ENCODE assay signal across 15 mouse cellular contexts in genomic region chr16:17052087-17052486, GRCm38 (mm10). TPM values are rescaled to one million over a fixed set of nuclear protein-coding genes. Genes with fewer than 3 reads are reported as not detected.
DNase-seq lines count a peak whose midpoint lies in the region; ATAC-seq and TF ChIP-seq lines count a peak whose summit lies in the region.
"Had no signal": no experiment of that assay in that cellular context is flagged by ENCODE, and none has a peak within 500 bp of the region (broad histone marks: within the 10 kb centered on the region; RNA-seq: fewer than 3 reads in every experiment).

No protein-coding gene starts in this region.

- TF ChIP-seq POLR2A in limb, embryonic 14.5 days (IDR thresholded peaks at IDR 0.05; ENCODE audit: borderline replicate concordance, extremely low read depth, insufficient read depth, insufficient read length) = no peak

- peak; percentile 40; the same call in 1 of the 2 replicates for ATAC-seq in intestine, embryonic 14.5 days (replicated peaks; ENCODE audit: low FRiP score, low TSS enrichment, low read depth)
- ATAC-seq in intestine, postnatal 0 days = no peak
- 0 out of 2 replicates have a peak, but pooled peaks have one; percentile 31 for ATAC-seq in lung, embryonic 15.5 days (ENCODE audit: borderline replicate concordance, extremely low read depth, low FRiP score, low TSS enrichment)
- ATAC-seq in limb, embryonic 14.5 days (ENCODE audit: low FRiP score, low read depth) = 0 out of 2 replicates have a peak, but pooled peaks have one; percentile 16
- ATAC-seq: hindbrain, postnatal 0 days had no signal

- intact Hi-C loops in left cerebral cortex, postnatal 36 days (cut with DNase I) = no loop called here

- TF ChIP-seq CTCF in intestine, postnatal 0 days (IDR thresholded peaks at IDR 0.05; ENCODE audit: low read depth) = no peak

- no peak overlapping the region for H3K27ac ChIP-seq in intestine, embryonic 14.5 days (ENCODE audit: low read depth)
- no peak overlapping the region for H3K27ac ChIP-seq in intestine, postnatal 0 days (ENCODE audit: low read depth, low read length)
- H3K27ac ChIP-seq in lung, embryonic 15.5 days = no peak overlapping the region
- no peak overlapping the region for H3K27ac ChIP-seq in limb, embryonic 14.5 days (replicated peaks; ENCODE audit: low read depth, low read length)
- H3K27ac ChIP-seq: hindbrain, postnatal 0 days; limb, embryonic 15.5 days had no signal

- 78% methylated on average over 7 of the region's 7 CpGs for WGBS in intestine, embryonic 14.5 days
- WGBS in intestine, postnatal 0 days = 79% methylated on average over 7 of the region's 7 CpGs
- WGBS in lung, embryonic 15.5 days = 65% methylated on average over 7 of the region's 7 CpGs
- 84% methylated on average over 7 of the region's 7 CpGs for WGBS in limb, embryonic 14.5 days

- DNase-seq in intestine, embryonic 14.5 days (ENCODE audit: low spot score) = no peak
- no peak for DNase-seq in lung, postnatal 10 days
- peak; percentile 28 for DNase-seq in R1 (ENCODE audit: low read depth, low spot score)
- DNase-seq in limb, embryonic 14.5 days (ENCODE audit: low spot score) = no peak
- DNase-seq in left cerebral cortex, postnatal 36 days (ENCODE audit: low spot score in 2 of 2) = no peak
- DNase-seq: cerebellum, adult 9-10 months; kidney, postnatal 10 days; lung, embryonic 14.5 days; spleen, adult 18-20 months; thymus, adult 2 months had no signal

- no peaks in the 10 kb centered on the region for H3K9me3 ChIP-seq in intestine, embryonic 14.5 days (ENCODE audit: control insufficient read depth, low read length)
- no peaks in the 10 kb centered on the region for H3K9me3 ChIP-seq in intestine, postnatal 0 days (ENCODE audit: control insufficient read depth)
- H3K9me3 ChIP-seq in lung, embryonic 15.5 days = no peaks in the 10 kb centered on the region
- no peaks in the 10 kb centered on the region for H3K9me3 ChIP-seq in limb, embryonic 14.5 days (ENCODE audit: control insufficient read depth, low read length)
- H3K9me3 ChIP-seq: forebrain, embryonic 10.5 days; limb, embryonic 15.5 days had no signal

- H3K36me3 ChIP-seq in intestine, embryonic 14.5 days (ENCODE audit: control insufficient read depth, insufficient read depth, low read length) = peaks cover 22% of the 10 kb centered on the region
- peaks cover 27% of the 10 kb centered on the region; the same call in 1 of the 2 replicates for H3K36me3 ChIP-seq in intestine, postnatal 0 days (ENCODE audit: control insufficient read depth, insufficient read depth)
- H3K36me3 ChIP-seq in lung, embryonic 15.5 days = peaks cover 23% of the 10 kb centered on the region; the same call in 1 of the 2 replicates
- peaks cover 22% of the 10 kb centered on the region for H3K36me3 ChIP-seq in limb, embryonic 14.5 days (ENCODE audit: control insufficient read depth, insufficient read depth, low read length)

- H3K27me3 ChIP-seq in intestine, embryonic 14.5 days (replicated peaks; ENCODE audit: control insufficient read depth, insufficient read depth, low read length) = no peaks in the 10 kb centered on the region
- no peaks in the 10 kb centered on the region for H3K27me3 ChIP-seq in intestine, postnatal 0 days (replicated peaks; ENCODE audit: control insufficient read depth, insufficient read depth, low read length)
- H3K27me3 ChIP-seq in lung, embryonic 15.5 days = no peaks in the 10 kb centered on the region
- no peaks in the 10 kb centered on the region for H3K27me3 ChIP-seq in limb, embryonic 14.5 days (ENCODE audit: control insufficient read depth, insufficient read depth, low read length)
- H3K27me3 ChIP-seq: limb, embryonic 15.5 days had no signal

- no peaks in the 10 kb centered on the region for H3K4me1 ChIP-seq in intestine, embryonic 14.5 days (replicated peaks; ENCODE audit: control insufficient read depth, insufficient read depth, low read length)
- no peaks in the 10 kb centered on the region for H3K4me1 ChIP-seq in intestine, postnatal 0 days (replicated peaks; ENCODE audit: control insufficient read depth, insufficient read depth, low read length)
- H3K4me1 ChIP-seq in lung, embryonic 15.5 days = no peaks in the 10 kb centered on the region
- H3K4me1 ChIP-seq in limb, embryonic 14.5 days (ENCODE audit: control insufficient read depth, insufficient read depth, low read length) = no peaks in the 10 kb centered on the region
- H3K4me1 ChIP-seq: limb, embryonic 15.5 days had no signal

- no peak overlapping the region for H3K9ac ChIP-seq in intestine, embryonic 14.5 days (ENCODE audit: low read length)
- H3K9ac ChIP-seq in intestine, postnatal 0 days (ENCODE audit: low read depth, low read length) = no peak overlapping the region
- no peak overlapping the region for H3K9ac ChIP-seq in lung, embryonic 15.5 days
- no peak overlapping the region for H3K9ac ChIP-seq in limb, embryonic 14.5 days (ENCODE audit: low read depth, low read length, severe bottlenecking)
- H3K9ac ChIP-seq: limb, embryonic 15.5 days; lung, embryonic 14.5 days had no signal

- no peak overlapping the region for H3K4me3 ChIP-seq in intestine, embryonic 14.5 days (ENCODE audit: low read depth, low read length)
- H3K4me3 ChIP-seq in intestine, postnatal 0 days (ENCODE audit: low read depth, low read length) = no peak overlapping the region
- H3K4me3 ChIP-seq in lung, embryonic 15.5 days = no peak overlapping the region
- H3K4me3 ChIP-seq in limb, embryonic 14.5 days (replicated peaks; ENCODE audit: low read length) = no peak overlapping the region
- H3K4me3 ChIP-seq: forebrain, embryonic 10.5 days; limb, embryonic 15.5 days had no signal

- H3K4me2 ChIP-seq in intestine, embryonic 14.5 days (ENCODE audit: low read length) = no peak overlapping the region
- no peak overlapping the region for H3K4me2 ChIP-seq in intestine, postnatal 0 days (replicated peaks; ENCODE audit: low read depth)
- H3K4me2 ChIP-seq in lung, embryonic 15.5 days = no peak overlapping the region
- H3K4me2 ChIP-seq in limb, embryonic 14.5 days (replicated peaks; ENCODE audit: low read depth, low read length, severe bottlenecking) = no peak overlapping the region
- H3K4me2 ChIP-seq: limb, embryonic 15.5 days; lung, embryonic 14.5 days had no signal

RNA-seq across cellular contexts. Expression of gene Ypel1, which starts 17.4 kb away (rescaled TPM):
- 25.5 and 32.3 TPM in 2 replicates for polyA plus RNA-seq in intestine, embryonic 14.5 days (2014; fragmentation: Nextera tagmentation; extraction: Ambion mirVana)
- 3.4 and 3.6 TPM in 2 replicates for polyA plus RNA-seq in intestine, postnatal 0 days (2015; fragmentation: Nextera tagmentation; extraction: Ambion mirVana)
- polyA plus RNA-seq in lung, embryonic 15.5 days (2015; fragmentation: Nextera tagmentation; extraction: Ambion mirVana) = 26.7 and 27.2 TPM in 2 replicates
- 20.3 and 20.7 TPM in 2 replicates for polyA plus RNA-seq in limb, embryonic 14.5 days (2012; rRNA removed)
- polyA plus RNA-seq in limb, embryonic 14.5 days (2014; fragmentation: Nextera tagmentation; extraction: Ambion mirVana) = 36.9 and 42.9 TPM in 2 replicates
- total RNA-seq in left cerebral cortex, postnatal 36 days (2021) = 10 to 100 TPM; 42.6 TPM

RNA-seq across cellular contexts. Expression of gene Ppil2, which starts 59.0 kb away (rescaled TPM):
- 126 and 140 TPM in 2 replicates for polyA plus RNA-seq in intestine, embryonic 14.5 days (2014; fragmentation: Nextera tagmentation; extraction: Ambion mirVana)
- 71.9 and 78.7 TPM in 2 replicates for polyA plus RNA-seq in intestine, postnatal 0 days (2015; fragmentation: Nextera tagmentation; extraction: Ambion mirVana)
- polyA plus RNA-seq in lung, embryonic 15.5 days (2015; fragmentation: Nextera tagmentation; extraction: Ambion mirVana) = 127 and 146 TPM in 2 replicates
- 126 and 131 TPM in 2 replicates for polyA plus RNA-seq in limb, embryonic 14.5 days (2012; rRNA removed)
- polyA plus RNA-seq in limb, embryonic 14.5 days (2014; fragmentation: Nextera tagmentation; extraction: Ambion mirVana) = 116 and 133 TPM in 2 replicates
- 10 to 100 TPM; 76.3 to 92.1 TPM for total RNA-seq in left cerebral cortex, postnatal 36 days (2021)
